Mouse (Mus musculus) brown adipose tissue, adult 24 weeks (tissue): ENCODE data around the gene Mta2. TPM values are rescaled to one million over a fixed set of nuclear protein-coding genes. Genes with fewer than 3 reads are reported as not detected.

ENCODE experiments used
- H3K27ac ChIP-seq: fragments of 200-500 bp; replicated peaks from 2 replicates; pipeline ENCODE4 v1.5.1; 2012; ENCODE audit warnings: low read depth, mild to moderate bottlenecking, low read length
- H3K4me1 ChIP-seq: fragments of 200-500 bp; 2 replicates; pipeline ENCODE4 v1.6.1; 2012; ENCODE audit warnings: low read length, mixed read lengths; ENCODE audit not compliant: control insufficient read depth, insufficient read depth, insufficient read length
- H3K4me3 ChIP-seq: fragments of 200-500 bp; 2 replicates; pipeline ENCODE4 v1.5.1; 2012; ENCODE audit warnings: low read depth, mild to moderate bottlenecking, low read length, moderate library complexity; ENCODE audit not compliant: insufficient read depth
- polyA plus RNA-seq: library from polyadenylated mRNA; stranded (reverse); fragments of >200 nt; gene quantifications from 2 replicates; pipeline ENCODE4 v1.2.4, GENCODE M21; 2012; ENCODE audit not compliant: missing spikeins, insufficient read depth, insufficient read length

Mta2 gene
- polyA plus RNA-seq, 1 experiment, result 28.2 TPM

DNA sequence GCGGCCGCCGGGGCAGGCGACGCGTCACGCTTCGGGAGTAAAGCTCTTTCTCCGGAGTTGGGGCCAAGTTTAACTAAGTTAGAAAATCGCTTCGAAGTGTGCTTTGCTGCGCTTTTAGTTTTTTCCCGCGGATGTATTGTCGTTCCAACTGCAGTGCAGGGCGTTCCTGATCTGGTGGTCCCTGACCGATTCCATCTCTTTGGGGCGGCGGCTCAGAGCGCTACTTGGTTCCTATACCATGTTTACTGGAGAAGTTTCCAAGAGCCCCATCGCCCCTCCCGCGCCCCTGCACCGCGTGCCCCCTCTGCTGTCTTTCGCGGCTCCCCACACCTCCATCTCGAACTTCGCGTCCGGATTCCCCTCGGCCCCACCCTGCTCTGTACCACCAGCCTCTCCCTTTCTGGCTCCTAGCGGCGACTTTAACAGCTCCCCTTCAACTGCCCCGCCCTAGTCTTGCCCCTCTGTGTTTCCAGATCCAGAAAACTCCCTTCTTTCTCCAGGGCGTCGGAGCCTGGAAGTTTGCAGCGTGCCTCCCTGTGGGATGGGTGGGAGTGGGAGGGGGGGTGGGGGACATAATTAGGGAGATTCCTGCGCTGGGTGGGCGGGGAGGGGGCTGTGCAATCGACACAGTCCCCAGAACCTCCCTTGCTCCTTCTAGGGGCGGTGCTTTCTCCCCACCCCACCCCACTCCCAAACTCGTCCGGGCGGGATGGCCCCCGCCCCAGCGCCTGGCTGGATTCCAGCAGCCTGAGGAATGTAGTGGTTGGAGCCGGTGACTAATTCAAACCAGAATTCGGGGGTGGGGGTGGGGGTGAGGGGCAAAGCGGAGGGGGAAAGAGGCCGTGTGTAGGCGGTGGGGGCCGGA, 48.1 kb downstream of the Mta2 start:
- peak overlapping the region; percentile 92 for H3K4me3 ChIP-seq
- H3K27ac ChIP-seq, result peak overlapping the region; percentile 95
- peaks cover 10% of the 10 kb centered on the region for H3K4me1 ChIP-seq

DNA sequence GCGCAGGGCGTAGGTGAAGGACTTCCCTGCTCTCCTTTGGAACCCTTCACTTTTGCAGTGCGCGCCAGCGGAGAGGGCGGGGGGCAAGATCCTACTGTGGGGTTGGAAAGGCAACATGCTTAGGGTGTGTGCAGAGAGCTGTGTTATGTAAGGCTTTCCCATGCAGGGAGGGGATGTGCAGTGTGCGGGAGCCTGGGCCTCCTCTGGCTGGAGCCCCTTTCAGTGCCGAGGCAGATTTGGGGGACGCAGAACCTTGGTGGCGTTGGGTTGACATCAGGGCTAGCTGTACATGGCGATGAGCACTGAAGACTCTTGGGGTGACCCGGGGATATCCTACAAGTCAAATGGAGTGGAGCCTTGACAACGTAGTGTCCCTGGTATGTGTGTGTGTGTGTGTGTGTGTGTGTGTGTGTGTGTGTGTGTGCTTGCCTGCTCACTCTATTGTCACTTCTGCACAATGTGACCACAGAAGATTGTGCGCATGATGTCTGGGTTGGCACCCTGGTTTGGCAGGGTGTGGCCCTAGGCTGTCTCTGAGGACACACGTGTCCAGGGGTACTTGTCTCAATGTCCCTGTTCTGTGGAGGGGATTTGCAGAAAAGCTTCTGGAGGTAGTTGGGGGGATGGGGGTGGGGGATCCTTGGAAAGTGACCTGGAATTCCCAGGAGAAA, 48.9 kb downstream of the Mta2 start:
- H3K4me3 ChIP-seq, result peak overlapping the region; percentile 91
- H3K4me1 ChIP-seq, result peaks cover 18% of the 10 kb centered on the region
- H3K27ac ChIP-seq, result peak overlapping the region; percentile 93

DNA sequence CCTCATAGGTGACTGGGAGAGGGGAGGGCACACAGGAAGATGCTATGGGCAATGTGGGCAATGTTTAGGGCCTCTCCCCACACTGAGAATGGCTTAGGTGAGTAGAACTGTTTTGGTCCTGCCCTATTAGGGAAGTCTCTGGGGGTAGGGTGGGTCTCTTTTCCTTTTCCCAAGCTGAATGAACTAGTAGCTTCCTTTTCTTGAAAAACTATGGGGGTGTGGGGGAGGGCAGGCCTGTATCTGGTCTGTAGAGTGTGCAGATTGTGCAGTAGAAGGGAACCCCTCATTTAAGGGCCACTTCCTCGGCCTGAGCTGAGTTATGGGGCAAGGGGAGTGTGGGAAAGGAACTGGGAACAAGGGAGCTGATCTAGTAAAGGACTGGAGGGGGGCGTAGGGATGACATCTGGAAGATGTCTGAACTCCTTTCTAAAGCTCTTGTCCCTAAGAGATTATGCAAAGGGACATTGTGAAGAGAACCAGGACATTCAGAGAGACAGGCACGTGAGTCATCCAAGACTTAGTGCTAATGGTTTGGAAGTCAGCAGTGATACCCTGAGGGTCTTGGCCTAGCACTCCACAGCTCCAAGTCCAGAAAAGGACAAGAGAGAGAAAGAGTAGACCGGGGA, 49.7 kb downstream of the Mta2 start:
- peak overlapping the region; percentile 93 for H3K27ac ChIP-seq
- peaks cover 18% of the 10 kb centered on the region for H3K4me1 ChIP-seq
- H3K4me3 ChIP-seq, result peak overlapping the region; percentile 91

GRCm38 (mm10) chr19:8991871-8992735, 50.4 kb downstream of the Mta2 start:
- Histone ChIP-seq H3K4me3 (peak overlapping the region; percentile 91), H3K27ac (peak overlapping the region; percentile 93), H3K4me1 (peaks cover 22% of the 10 kb centered on the region)

GRCm38 (mm10) chr19:8992769-8993624, 51.3 kb downstream of the Mta2 start:
- peaks cover 26% of the 10 kb centered on the region for H3K4me1 ChIP-seq
- peak overlapping the region; percentile 93 for H3K27ac ChIP-seq
- H3K4me3 ChIP-seq, result peak overlapping the region; percentile 91

- Histone ChIP-seq H3K27ac (peak overlapping the region; percentile 88), H3K4me3 (peak overlapping the region; percentile 37), H3K4me1 (peaks cover 28% of the 10 kb centered on the region)
Observed at GRCm38 (mm10) chr19:8993625-8993912, 51.9 kb downstream of the Mta2 start.

- Histone ChIP-seq H3K27ac (peak overlapping the region; percentile 66), H3K4me3 (peak overlapping the region; percentile 8), H3K4me1 (peaks cover 40% of the 10 kb centered on the region)
Observed at GRCm38 (mm10) chr19:8994813-8995607, 53.3 kb downstream of the Mta2 start.

GRCm38 (mm10) chr19:8996601-8997000, 54.9 kb downstream of the Mta2 start:
- Histone ChIP-seq H3K4me1 (peaks cover 40% of the 10 kb centered on the region), H3K27ac (peak overlapping the region; percentile 79), H3K4me3 (no peak overlapping the region)

- Histone ChIP-seq H3K4me3 (peak overlapping the region; percentile 21), H3K27ac (peak overlapping the region; percentile 79), H3K4me1 (peaks cover 40% of the 10 kb centered on the region)
Observed at GRCm38 (mm10) chr19:8997546-8997945, 55.9 kb downstream of the Mta2 start.

DNA sequence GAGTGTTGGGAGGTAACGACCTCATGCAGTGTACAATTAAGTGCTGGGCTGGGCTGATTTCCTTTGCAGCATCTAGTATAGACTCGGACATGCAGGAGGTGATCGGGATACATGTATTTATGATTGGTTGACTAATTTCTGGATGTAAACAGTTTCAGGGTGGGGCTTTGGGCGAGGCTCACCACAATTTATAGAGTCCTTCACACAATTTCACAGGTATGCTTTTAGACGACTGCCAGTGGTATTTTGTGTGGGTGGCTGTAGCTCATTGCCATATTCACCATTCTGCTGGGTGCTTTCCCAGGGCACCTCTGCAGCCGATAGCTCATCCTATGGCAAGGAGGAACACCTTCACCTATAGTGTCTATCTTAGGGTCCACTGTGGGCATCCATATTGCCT, 56.9 kb downstream of the Mta2 start:
- H3K4me3 ChIP-seq, result no peak overlapping the region
- 0 out of 2 replicates have a peak overlapping the region, but pooled peaks have one; percentile 1 for H3K27ac ChIP-seq
- peaks cover 36% of the 10 kb centered on the region for H3K4me1 ChIP-seq

DNA sequence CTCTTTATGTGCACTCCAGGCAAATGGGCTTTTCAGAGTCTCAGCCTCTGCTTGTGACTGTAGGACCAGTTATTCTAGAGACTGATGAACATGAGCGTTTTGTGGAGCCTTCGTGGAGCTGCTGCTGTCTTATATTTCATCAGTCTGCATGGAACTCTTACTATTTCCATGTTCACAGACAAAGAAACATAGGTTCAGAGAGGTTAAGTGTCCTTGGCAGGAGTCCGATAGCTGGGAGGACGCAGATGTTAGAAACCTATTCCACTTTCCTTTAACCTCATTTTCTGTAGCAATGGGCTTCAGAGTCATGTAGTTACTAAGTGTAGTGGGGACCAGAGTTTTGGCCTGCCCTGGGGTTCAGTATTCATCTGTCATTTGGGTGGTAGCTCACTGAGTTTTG, 57.5 kb downstream of the Mta2 start:
- no peak overlapping the region for H3K27ac ChIP-seq
- no peak overlapping the region for H3K4me3 ChIP-seq

More for the DNA sequence above, 57.5 kb downstream of the Mta2 start:
- H3K4me1 ChIP-seq, result peaks cover 36% of the 10 kb centered on the region
